Mouse (Mus musculus) liver, embryonic 14.5 days (tissue): ENCODE results near the gene Cpn1. TPM values are rescaled to one million over a fixed set of nuclear protein-coding genes. Genes with fewer than 3 reads are reported as not detected.

Source experiments
- ATAC-seq: fragments of 200-750 bp; cut with Nextera tagmentation; 2 replicates; pipeline ENCODE4 v1.8.0; 2017; ENCODE audit warnings: moderate number of reproducible peaks, mild to moderate bottlenecking, moderate library complexity; ENCODE audit not compliant: insufficient read depth
- DNase-seq, 3 experiments: peaks; one replicate each; pipeline ENCODE4 v3.0.0-alpha.2; 2012 to 2013; ENCODE audit warnings: low read depth in 3 of 3, low spot score in 3 of 3
- H3K27ac ChIP-seq: fragments of 300-500 bp; sonication (generic); 2 replicates; pipeline ENCODE4 v1.5.1; 2014; ENCODE audit warnings: moderate library complexity, mild to moderate bottlenecking, control low read depth, inconsistent platforms
- H3K27me3 ChIP-seq: fragments of 300-500 bp; sonication (generic); 2 replicates; pipeline ENCODE4 v1.6.1; 2014; ENCODE audit warnings: mild to moderate bottlenecking, low read length, moderate library complexity; ENCODE audit not compliant: control insufficient read depth, insufficient read depth
- H3K36me3 ChIP-seq: fragments of 300-500 bp; sonication (generic); replicated peaks from 2 replicates; pipeline ENCODE4 v1.6.1; 2014; ENCODE audit warnings: low read depth; ENCODE audit not compliant: control insufficient read depth, insufficient read depth
- H3K4me1 ChIP-seq, 2 experiments: fragments of 200-500 bp in 1 of 2; fragments of 300-500 bp in 1 of 2; sonication (generic) in 1 of 2; replicated peaks; 2 replicates each; pipeline ENCODE4 v1.6.1; 2012 to 2014; ENCODE audit warnings: antibody characterized with exemption in 1 of 2, inconsistent platforms in 1 of 2, low read length in 1 of 2; ENCODE audit not compliant: control insufficient read depth in 2 of 2, insufficient read depth in 2 of 2
- H3K4me2 ChIP-seq: fragments of 300-500 bp; sonication (generic); 2 replicates; pipeline ENCODE4 v1.6.1; 2014; ENCODE audit warnings: low read depth, mild to moderate bottlenecking, control low read depth, moderate library complexity
- H3K4me3 ChIP-seq, 2 experiments: fragments of 200-500 bp in 1 of 2; fragments of 300-500 bp in 1 of 2; sonication (generic) in 1 of 2; 2 replicates each; pipeline ENCODE4 v1.5.1; 2012 to 2014; ENCODE audit warnings: low read depth in 2 of 2, low read length in 2 of 2, mild to moderate bottlenecking in 2 of 2, control low read depth in 1 of 2, inconsistent platforms in 1 of 2, moderate library complexity in 1 of 2; ENCODE audit not compliant: insufficient read depth in 1 of 2
- H3K9ac ChIP-seq: fragments of 300-500 bp; sonication (generic); replicated peaks from 2 replicates; pipeline ENCODE4 v1.6.1; 2014; ENCODE audit warnings: mild to moderate bottlenecking, control low read depth, moderate library complexity
- H3K9me3 ChIP-seq: fragments of 300-500 bp; sonication (generic); 2 replicates; pipeline ENCODE4 v1.6.1; 2016; ENCODE audit warnings: low read length, mixed read lengths; ENCODE audit not compliant: control insufficient read depth
- CTCF ChIP-seq: IDR thresholded peaks from 2 replicates; pipeline ENCODE4 v1.5.1; 2016; ENCODE audit warnings: antibody characterized with exemption, low read depth, control low read depth
- EP300 ChIP-seq: IDR thresholded peaks from 2 replicates; pipeline ENCODE4 v1.6.1; 2016; ENCODE audit warnings: antibody characterized with exemption, low read depth
- WGBS: fragments of 180-500 bp; shearing (Covaris S2); extraction: QIAGEN DNeasy Blood & Tissue Kit; methylation state at CpG from one replicate; pipeline ENCODE4 v1.1.7; 2014; ENCODE audit not compliant: insufficient replicate concordance; 5-methylcytosine and 5-hydroxymethylcytosine counted together
- polyA plus RNA-seq, 2 experiments: library from polyadenylated mRNA; depleted of rRNA in 1 of 2; stranded (reverse) in 1 of 2; unstranded in 1 of 2; fragments of >200 nt; fragmentation: Nextera tagmentation in 1 of 2; extraction: Ambion mirVana in 1 of 2; gene quantifications; 2 replicates each; pipeline versions ENCODE4 v1.2.1 to v1.2.3; 2012 to 2014

Gene Cpn1
- polyA plus RNA-seq, 2 experiments = 43.9 to 49.5 TPM

- Histone ChIP-seq H3K27ac (no peak overlapping the region), H3K4me1 (peaks cover 0 to 8% of the 10 kb centered on the region in 2 experiments; a peak in 3 of 4 replicates), H3K27me3 (no peaks in the 10 kb centered on the region), H3K9me3 (no peaks in the 10 kb centered on the region), H3K4me3 (no peak overlapping the region), H3K9ac (no peak overlapping the region), H3K4me2 (no peak overlapping the region), H3K36me3 (no peaks in the 10 kb centered on the region)
- DNase-seq = no peak
- no peak for TF ChIP-seq EP300
- no peak for TF ChIP-seq CTCF
- no peak for ATAC-seq
- whole genome bisulfite sequencing = 67% methylated on average over 8 of the region's 8 CpGs
These were observed 40.7 kb upstream of the Cpn1 start for GRCm38 (mm10) chr19:44026956-44027530.

DNA sequence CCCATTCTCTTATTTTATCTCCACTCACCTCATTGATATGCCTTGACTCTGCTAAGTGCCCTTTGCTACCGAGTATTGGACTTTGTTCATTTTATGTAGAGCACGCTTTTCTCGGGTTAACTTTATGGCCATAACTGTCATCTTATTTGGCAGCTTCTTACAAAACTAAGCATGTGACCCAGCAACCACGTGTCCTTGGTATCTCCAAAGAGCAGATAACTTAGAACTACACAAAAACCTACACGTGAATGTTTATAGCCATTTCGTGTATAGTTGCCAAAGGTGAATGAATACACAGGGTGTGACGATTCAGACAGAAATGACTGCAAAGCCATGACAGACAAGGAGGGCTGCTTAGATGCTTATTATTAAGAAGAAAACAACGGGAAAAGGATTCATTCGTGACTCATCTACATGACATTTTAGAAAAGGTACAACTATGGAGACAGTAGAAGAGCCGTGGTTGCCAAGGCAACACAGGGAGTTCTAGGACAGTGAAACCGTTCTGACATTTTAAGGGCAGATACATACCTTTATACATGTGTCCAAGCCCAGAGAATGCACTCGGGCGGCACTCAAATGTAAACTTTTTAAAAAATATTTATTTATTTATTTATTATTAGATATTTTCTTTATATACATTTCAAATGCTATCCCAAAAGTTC, 38.7 kb upstream of the Cpn1 start:
- WGBS = 64% methylated on average over 13 of the region's 13 CpGs
- TF ChIP-seq EP300 (no peak), CTCF (no peak)
- no peak for ATAC-seq
- Histone ChIP-seq H3K4me1 (peaks cover 0 to 8% of the 10 kb centered on the region in 2 experiments; a peak in 3 of 4 replicates), H3K27me3 (no peaks in the 10 kb centered on the region), H3K9ac (no peak overlapping the region), H3K36me3 (no peaks in the 10 kb centered on the region), H3K9me3 (no peaks in the 10 kb centered on the region), H3K4me3 (no peak overlapping the region), H3K4me2 (no peak overlapping the region), H3K27ac (no peak overlapping the region)
- DNase-seq = no peak

DNA sequence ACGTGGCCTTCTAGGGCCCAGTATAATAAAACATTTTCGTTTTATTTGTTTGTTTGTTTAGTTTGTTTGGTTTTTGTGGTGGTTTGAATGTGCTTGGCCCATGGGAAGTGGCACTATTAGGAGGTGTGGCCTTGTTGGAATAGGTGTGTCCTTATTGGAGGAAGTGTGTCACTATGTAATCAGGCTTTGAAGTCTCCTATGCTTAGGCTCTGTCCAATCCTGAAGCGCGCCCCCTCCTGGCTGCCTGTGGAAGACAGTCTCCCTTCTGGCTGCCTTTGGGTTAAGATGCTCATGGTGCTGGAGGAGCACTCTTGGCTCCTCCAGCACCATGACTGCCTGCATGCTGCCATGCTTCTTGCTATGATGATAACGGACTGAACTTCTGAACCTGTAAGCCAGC, 36.7 kb upstream of the Cpn1 start:
- Histone ChIP-seq H3K36me3 (no peaks in the 10 kb centered on the region), H3K9ac (no peak overlapping the region), H3K9me3 (no peaks in the 10 kb centered on the region), H3K27ac (no peak overlapping the region), H3K4me2 (no peak overlapping the region), H3K4me3 (no peak overlapping the region), H3K27me3 (no peaks in the 10 kb centered on the region), H3K4me1 (peaks cover 0 to 5% of the 10 kb centered on the region in 2 experiments; a peak in 3 of 4 replicates)
- TF ChIP-seq EP300 (no peak), CTCF (peak; percentile 56)
- 51% methylated on average over 5 of the region's 5 CpGs for WGBS
- ATAC-seq (no peak), DNase-seq (no peak)

DNA sequence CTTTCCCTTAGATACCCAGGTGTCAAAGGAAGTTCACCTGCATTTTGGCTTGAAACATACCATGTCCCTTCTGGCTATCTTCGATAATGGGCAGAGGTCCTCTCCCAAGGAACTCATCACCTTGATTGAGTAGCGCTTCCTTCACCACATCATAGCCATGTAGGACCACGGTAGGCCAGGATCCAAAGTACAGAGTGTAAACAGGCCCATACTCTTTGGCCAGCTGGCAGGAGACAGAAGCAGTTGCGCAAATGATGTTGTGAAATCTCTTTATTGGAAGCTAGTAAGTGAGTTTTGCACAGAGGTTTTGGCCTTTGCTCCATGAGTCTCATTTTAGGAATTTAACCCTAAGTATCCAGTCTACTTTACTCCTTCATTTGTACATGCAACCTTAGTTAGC, 35.1 kb upstream of the Cpn1 start:
- H3K27ac ChIP-seq = no peak overlapping the region
- 64% methylated on average over 4 of the region's 4 CpGs for WGBS
- H3K27me3 ChIP-seq = no peaks in the 10 kb centered on the region
- DNase-seq (peak; percentile 31 to 51 (median 47)), ATAC-seq (peak; percentile 58; the same call in 1 of the 2 replicates)
- no peak overlapping the region for H3K4me2 ChIP-seq
- TF ChIP-seq EP300 (peak; percentile 19; the same call in 1 of the 2 replicates), CTCF (no peak)
- no peaks in the 10 kb centered on the region for H3K9me3 ChIP-seq
- H3K4me1 ChIP-seq = peaks cover 0 to 5% of the 10 kb centered on the region in 2 experiments; a peak in 3 of 4 replicates
- H3K4me3 ChIP-seq = no peak overlapping the region
- H3K9ac ChIP-seq = no peak overlapping the region
- H3K36me3 ChIP-seq = no peaks in the 10 kb centered on the region

GRCm38 (mm10) chr19:44019739-44020138, 33.4 kb upstream of the Cpn1 start:
- Histone ChIP-seq H3K9ac (no peak overlapping the region), H3K36me3 (no peaks in the 10 kb centered on the region), H3K27ac (no peak overlapping the region), H3K4me2 (no peak overlapping the region), H3K4me1 (peaks cover 0 to 3% of the 10 kb centered on the region in 2 experiments; a peak in 3 of 4 replicates), H3K9me3 (no peaks in the 10 kb centered on the region), H3K27me3 (no peaks in the 10 kb centered on the region), H3K4me3 (no peak overlapping the region)
- WGBS = 55% methylated on average over 7 of the region's 7 CpGs
- DNase-seq = no peak
- TF ChIP-seq EP300 = no peak
- TF ChIP-seq CTCF = no peak
- ATAC-seq = no peak
